Mouse (Mus musculus) forelimb bud, embryonic 11.5 days (tissue): ENCODE data around the gene Fgfr1op.
"Not testable (repeated sequence)": the region's sequence is repeated elsewhere in the genome, so short reads cannot be mapped to it uniquely, and the experiment has no call there.

ENCODE experiments used
- DNase-seq: peaks from one replicate; pipeline ENCODE4 v3.0.0-alpha.2; 2012; ENCODE audit warnings: low read depth, low spot score

The Fgfr1op gene

GRCm38 (mm10) chr17:8167436-8167835 lies 2.1 kb downstream of the Fgfr1op start:
- not testable (repeated sequence) for DNase-seq

GRCm38 (mm10) chr17:8170331-8170730 lies 5.0 kb downstream of the Fgfr1op start:
- no peak for DNase-seq

- no peak for DNase-seq
Measured at GRCm38 (mm10) chr17:8171081-8171480, 5.8 kb downstream of the Fgfr1op start.

GRCm38 (mm10) chr17:8177090-8177489 lies 11.8 kb downstream of the Fgfr1op start:
- DNase-seq: no peak

GRCm38 (mm10) chr17:8183815-8184214 lies 18.5 kb downstream of the Fgfr1op start:
- no peak for DNase-seq

- no peak for DNase-seq
Measured at GRCm38 (mm10) chr17:8184217-8184616, 18.9 kb downstream of the Fgfr1op start.

GRCm38 (mm10) chr17:8193678-8194077 lies 28.4 kb downstream of the Fgfr1op start:
- no peak for DNase-seq

- DNase-seq: no peak
Measured at GRCm38 (mm10) chr17:8195685-8196376, 30.5 kb downstream of the Fgfr1op start.

GRCm38 (mm10) chr17:8197652-8198051 lies 32.4 kb downstream of the Fgfr1op start:
- no peak for DNase-seq

- no peak for DNase-seq
Measured at GRCm38 (mm10) chr17:8199067-8199935, 34.0 kb downstream of the Fgfr1op start.

- DNase-seq: no peak
Measured at GRCm38 (mm10) chr17:8199936-8200330, 34.6 kb downstream of the Fgfr1op start.

GRCm38 (mm10) chr17:8203487-8203886 lies 38.2 kb downstream of the Fgfr1op start:
- no peak for DNase-seq

- not testable (repeated sequence) for DNase-seq
Measured at GRCm38 (mm10) chr17:8205221-8205631, 39.9 kb downstream of the Fgfr1op start.

GRCm38 (mm10) chr17:8206691-8207090 lies 41.4 kb downstream of the Fgfr1op start:
- no peak for DNase-seq

GRCm38 (mm10) chr17:8209696-8210095 lies 44.4 kb downstream of the Fgfr1op start:
- no peak for DNase-seq

GRCm38 (mm10) chr17:8210170-8210569 lies 44.9 kb downstream of the Fgfr1op start:
- DNase-seq: no peak

- no peak for DNase-seq
Measured at GRCm38 (mm10) chr17:8210675-8211074, 45.4 kb downstream of the Fgfr1op start.

GRCm38 (mm10) chr17:8211399-8211798 lies 46.1 kb downstream of the Fgfr1op start:
- no peak for DNase-seq

GRCm38 (mm10) chr17:8214369-8214768 lies 49.1 kb downstream of the Fgfr1op start:
- DNase-seq: no peak

GRCm38 (mm10) chr17:8215016-8215745 lies 49.9 kb downstream of the Fgfr1op start:
- no peak for DNase-seq

GRCm38 (mm10) chr17:8223225-8223624 lies 57.9 kb downstream of the Fgfr1op start:
- DNase-seq: no peak

- no peak for DNase-seq
Measured at GRCm38 (mm10) chr17:8224072-8224471, 58.8 kb downstream of the Fgfr1op start.
